Mouse (Mus musculus) G1E (cell line): ENCODE results near the gene Btnl1. TPM values are rescaled to one million over a fixed set of nuclear protein-coding genes. Genes with fewer than 3 reads are reported as not detected.

Experiments
- ATAC-seq: 2 replicates; pipeline ENCODE4 v1.8.0; 2016; ENCODE audit warnings: mild to moderate bottlenecking; ENCODE audit not compliant: insufficient number of reproducible peaks, poor library complexity, low FRiP score, severe bottlenecking; ENCODE audit errors: extremely low read depth
- DNase-seq: peaks from one replicate; pipeline ENCODE4 v3.0.0; 2012; ENCODE audit warnings: low spot score
- H3K27me3 ChIP-seq: 2 replicates; pipeline ENCODE4 v1.6.1; 2012; ENCODE audit warnings: mild to moderate bottlenecking, low read length, inconsistent platforms; ENCODE audit not compliant: insufficient read depth
- H3K36me3 ChIP-seq: replicated peaks from 2 replicates; pipeline ENCODE3; 2012; ENCODE audit warnings: mild to moderate bottlenecking, inconsistent platforms
- H3K4me1 ChIP-seq: 2 replicates; pipeline ENCODE4 v1.6.1; 2012; ENCODE audit warnings: low read depth, low read length, inconsistent platforms, mixed read lengths; ENCODE audit not compliant: insufficient read depth
- H3K4me3 ChIP-seq: 2 replicates; pipeline ENCODE4 v1.5.1; 2012; ENCODE audit warnings: low read depth, mild to moderate bottlenecking, inconsistent platforms, low read length, moderate library complexity, mixed read lengths
- H3K9me3 ChIP-seq: replicated peaks from 2 replicates; pipeline ENCODE4 v1.6.1; 2012; ENCODE audit warnings: inconsistent platforms
- CTCF ChIP-seq: IDR thresholded peaks from 2 replicates; pipeline ENCODE4 v1.5.1; 2012; ENCODE audit warnings: low read depth, low read length, inconsistent platforms, mixed read lengths
- GATA1 ChIP-seq: IDR thresholded peaks from 2 replicates; pipeline ENCODE4 v1.6.1; 2012; ENCODE audit warnings: borderline replicate concordance, low read length, inconsistent platforms, mixed read lengths
- GATA2 ChIP-seq: IDR thresholded peaks from 2 replicates; pipeline ENCODE4 v1.6.1; 2012; ENCODE audit warnings: low read depth, low read length, inconsistent platforms, borderline replicate concordance
- POLR2AphosphoS5 ChIP-seq: IDR thresholded peaks from 2 replicates; pipeline ENCODE4 v1.6.1; 2012; ENCODE audit warnings: low read depth, low read length, inconsistent platforms; ENCODE audit not compliant: insufficient replicate concordance
- TAL1 ChIP-seq: conservative IDR thresholded peaks from 2 replicates; pipeline ENCODE4 v1.6.1; 2012; ENCODE audit warnings: low read depth, low read length, inconsistent platforms, mixed read lengths
- polyA plus RNA-seq: library from polyadenylated mRNA; stranded (reverse); fragments of >175 nt; gene quantifications from 2 replicates; pipeline ENCODE4 v1.2.3, GENCODE M21; 2012
- total RNA-seq, 2 experiments: library from RNA; stranded (forward) in 1 of 2; stranded (reverse) in 1 of 2; fragments of 200-1000 nt in 1 of 2; fragments of >200 nt in 1 of 2; fragmentation: Nextera tagmentation in 1 of 2; gene quantifications; 2 replicates each; pipeline ENCODE4 v1.2.3; 2014 to 2017

Btnl1 gene
- total and polyA plus RNA-seq, 3 experiments: 0.22 TPM; not detected in 2

GRCm38 (mm10) chr17:34392321-34392720, 15.4 kb downstream of the Btnl1 start:
- no peaks in the 10 kb centered on the region for H3K9me3 ChIP-seq
- no peak for ATAC-seq
- peaks cover 9% of the 10 kb centered on the region; the same call in 1 of the 2 replicates for H3K27me3 ChIP-seq
- TF ChIP-seq GATA2 (no peak), POLR2AphosphoS5 (no peak), CTCF (no peak), GATA1 (no peak), TAL1 (no peak)
- H3K4me3 ChIP-seq: no peak overlapping the region
- H3K4me1 ChIP-seq: no peaks in the 10 kb centered on the region
- DNase-seq: no peak
- H3K36me3 ChIP-seq: no peaks in the 10 kb centered on the region

- Histone ChIP-seq H3K9me3 (no peaks in the 10 kb centered on the region), H3K36me3 (no peaks in the 10 kb centered on the region), H3K27me3 (peaks cover 15% of the 10 kb centered on the region), H3K4me3 (no peak overlapping the region), H3K4me1 (no peaks in the 10 kb centered on the region)
- TF ChIP-seq GATA1 (no peak), GATA2 (no peak), CTCF (no peak), POLR2AphosphoS5 (no peak), TAL1 (no peak)
- ATAC-seq: no peak
- DNase-seq: no peak
Measured at GRCm38 (mm10) chr17:34397357-34397756, 20.4 kb downstream of the Btnl1 start.

- TF ChIP-seq GATA2 (no peak), GATA1 (no peak), TAL1 (no peak), CTCF (no peak), POLR2AphosphoS5 (no peak)
- ATAC-seq (no peak; the same call in 1 of the 2 replicates), DNase-seq (peak; percentile 9)
Measured at GRCm38 (mm10) chr17:34398058-34398710, 21.3 kb downstream of the Btnl1 start.

GRCm38 (mm10) chr17:34398711-34399393, 21.9 kb downstream of the Btnl1 start, which contains the start of gene BC051142:
TSS of gene BC051142 (plus strand) at chr17:34398820.
- Histone ChIP-seq H3K9me3 (no peaks in the 10 kb centered on the region), H3K27me3 (peaks cover 17% of the 10 kb centered on the region), H3K36me3 (no peaks in the 10 kb centered on the region), H3K4me1 (no peaks in the 10 kb centered on the region), H3K4me3 (no peak within 1 kb of the TSS)
- ATAC-seq (no peak), DNase-seq (no peak)
- TF ChIP-seq POLR2AphosphoS5: no peak
- no peak for TF ChIP-seq GATA1
- no peak for TF ChIP-seq GATA2
- no peak for TF ChIP-seq CTCF
- no peak for TF ChIP-seq TAL1

More at GRCm38 (mm10) chr17:34398058-34398710, 21.3 kb downstream of the Btnl1 start:
- Histone ChIP-seq H3K4me1 (no peaks in the 10 kb centered on the region), H3K9me3 (no peaks in the 10 kb centered on the region), H3K27me3 (peaks cover 17% of the 10 kb centered on the region), H3K36me3 (no peaks in the 10 kb centered on the region), H3K4me3 (no peak overlapping the region)

- Histone ChIP-seq H3K9me3 (no peaks in the 10 kb centered on the region), H3K4me3 (no peak overlapping the region), H3K4me1 (no peaks in the 10 kb centered on the region), H3K36me3 (no peaks in the 10 kb centered on the region), H3K27me3 (peaks cover 17% of the 10 kb centered on the region)
- ATAC-seq (no peak), DNase-seq (no peak)
- TF ChIP-seq GATA1: no peak
- no peak for TF ChIP-seq TAL1
- TF ChIP-seq CTCF: no peak
- no peak for TF ChIP-seq GATA2
- TF ChIP-seq POLR2AphosphoS5: no peak
Measured at GRCm38 (mm10) chr17:34399394-34399715, 22.4 kb downstream of the Btnl1 start.

GRCm38 (mm10) chr17:34411117-34411516, 34.2 kb downstream of the Btnl1 start:
- Histone ChIP-seq H3K27me3 (peaks cover 5% of the 10 kb centered on the region; the same call in 1 of the 2 replicates), H3K36me3 (no peaks in the 10 kb centered on the region), H3K4me1 (no peaks in the 10 kb centered on the region), H3K4me3 (no peak overlapping the region), H3K9me3 (no peaks in the 10 kb centered on the region)
- DNase-seq: peak; percentile 5
- TF ChIP-seq GATA1: no peak
- peak; percentile 44 for TF ChIP-seq CTCF
- no peak for ATAC-seq
